Mouse (Mus musculus) spleen, postnatal 4 days (tissue): ENCODE data around the gene Aspscr1.
A peak's percentile ranks its signal among the peaks of the same experiment; 100 is the strongest.

ENCODE experiments used
- DNase-seq, 2 experiments: peaks; one replicate each; pipeline ENCODE4 v3.0.0; 2022; ENCODE audit warnings: low spot score in 2 of 2

The Aspscr1 gene

GRCm38 (mm10) chr11:120731858-120732680 is 59.3 kb downstream of the Aspscr1 start, which contains the start of gene Cbr2:
Gene Cbr2 (minus strand): TSS chr11:120732114.
- peak; percentile 11 to 53 for DNase-seq

DNA sequence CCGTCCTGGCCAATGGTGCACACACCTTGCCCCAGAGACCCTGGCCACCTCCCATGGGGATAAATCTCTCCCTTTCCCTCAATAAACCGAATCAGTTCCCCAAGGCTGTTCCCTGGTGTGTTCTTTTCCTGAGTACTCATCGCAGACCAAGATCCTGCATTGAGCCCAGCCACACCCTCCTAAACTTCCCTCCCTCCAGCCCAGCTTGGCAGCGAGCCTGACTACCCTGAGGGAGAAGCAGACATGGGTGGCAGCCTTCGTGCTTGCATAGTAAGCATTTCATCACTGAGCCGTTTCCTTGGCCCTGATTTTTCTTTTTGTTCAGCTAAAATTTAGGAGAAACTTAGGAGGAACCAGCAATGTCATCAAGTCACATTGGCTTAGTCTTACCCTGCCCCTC is 60.7 kb downstream of the Aspscr1 start:
- peak; percentile 12 to 53 for DNase-seq

GRCm38 (mm10) chr11:120736424-120736823 is 63.7 kb downstream of the Aspscr1 start:
- peak in 1 of 2 experiments; percentile 51 for DNase-seq

DNA sequence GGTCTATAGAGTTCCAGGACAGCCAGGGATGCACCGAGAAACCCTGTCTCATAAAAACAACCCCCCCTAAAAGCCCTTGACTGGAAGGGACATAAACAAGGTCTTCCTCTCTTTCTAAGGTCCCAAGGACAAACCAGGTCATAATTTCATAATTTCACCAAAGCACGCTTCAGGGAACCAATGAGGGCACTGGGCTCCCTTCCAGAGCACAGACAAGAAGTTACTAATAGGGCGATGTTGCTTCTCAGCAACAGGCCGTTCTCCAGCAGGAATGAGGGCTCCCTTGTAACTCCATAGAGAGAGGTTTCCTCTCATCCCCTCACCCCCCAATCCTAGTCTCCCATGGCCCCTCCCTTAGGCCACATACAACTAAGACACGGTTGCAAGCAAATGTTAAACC is 68.2 kb downstream of the Aspscr1 start:
- no peak for DNase-seq

GRCm38 (mm10) chr11:120744121-120744701 is 71.4 kb downstream of the Aspscr1 start:
- DNase-seq = no peak

- DNase-seq = no peak
These were observed 75.2 kb downstream of the Aspscr1 start for GRCm38 (mm10) chr11:120747974-120748373.

GRCm38 (mm10) chr11:120749430-120749829 is 76.7 kb downstream of the Aspscr1 start:
- no peak for DNase-seq

DNA sequence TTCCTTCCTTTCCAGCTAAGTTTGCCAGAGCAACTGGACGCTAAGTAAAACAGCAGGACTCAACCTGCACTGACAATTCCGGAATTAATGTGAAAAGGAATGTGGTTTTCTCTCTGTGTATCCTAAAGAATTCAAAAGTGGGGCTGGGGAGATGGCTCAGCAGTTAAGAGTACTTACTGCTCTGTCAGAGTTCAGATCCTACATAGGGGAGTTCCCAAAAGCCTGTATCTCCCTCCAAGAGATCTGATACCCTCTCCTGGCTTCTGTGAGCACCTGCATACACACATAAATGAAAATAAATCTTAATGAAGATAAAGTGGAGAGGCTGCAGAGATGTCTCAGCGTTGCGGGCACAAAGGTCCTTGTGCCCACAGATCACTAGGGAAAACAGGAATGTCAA is 78.8 kb downstream of the Aspscr1 start:
- no peak for DNase-seq
